Mouse (Mus musculus) MEL (cell line): ENCODE measurements around the gene Eef2.
"Not testable (repeated sequence)": the region's sequence is repeated elsewhere in the genome, so short reads cannot be mapped to it uniquely, and the experiment has no call there.

ENCODE experiments used
- CHD2 ChIP-seq: IDR thresholded peaks from 2 replicates; pipeline ENCODE4 v1.6.1; 2011; ENCODE audit warnings: low read length, improper control_type of control experiment
- GATA1 ChIP-seq: IDR thresholded peaks from 2 replicates; pipeline ENCODE4 v1.6.1; 2011; ENCODE audit warnings: low read depth, low read length, improper control_type of control experiment

- TF ChIP-seq CHD2, GATA1: not testable (repeated sequence)
These were observed 40.8 kb downstream of the Eef2 start for GRCm38 (mm10) chr10:81217267-81217666.
